Mouse (Mus musculus) heart, embryonic 14.5 days (tissue): Measurements from ENCODE around the gene Itga2b. TPM values are rescaled to one million over a fixed set of nuclear protein-coding genes. Genes with fewer than 3 reads are reported as not detected.

Source experiments
- ATAC-seq: fragments of 200-750 bp; cut with Nextera tagmentation; 2 replicates; pipeline ENCODE4 v1.8.0; 2017; ENCODE audit warnings: low read depth, moderate TSS enrichment; ENCODE audit not compliant: insufficient number of reproducible peaks, insufficient read depth, low FRiP score
- H3K27ac ChIP-seq, 2 experiments: fragments of 200-500 bp in 1 of 2; fragments of 300-500 bp in 1 of 2; sonication (generic) in 1 of 2; replicated peaks in 1 of 2; 2 replicates each; pipeline ENCODE4 v1.5.1; 2012 to 2014; ENCODE audit warnings: low read depth in 2 of 2, low read length in 2 of 2, control low read depth in 1 of 2, mild to moderate bottlenecking in 1 of 2, mixed read lengths in 1 of 2; ENCODE audit not compliant: control insufficient read depth in 1 of 2, insufficient read depth in 1 of 2
- H3K27me3 ChIP-seq: fragments of 300-500 bp; sonication (generic); 2 replicates; pipeline ENCODE4 v1.6.1; 2014; ENCODE audit warnings: mild to moderate bottlenecking, low read length, control low read depth; ENCODE audit not compliant: control insufficient read depth, insufficient read depth
- H3K36me3 ChIP-seq: fragments of 300-500 bp; sonication (generic); 2 replicates; pipeline ENCODE4 v1.6.1; 2014; ENCODE audit warnings: mild to moderate bottlenecking, control low read depth, low read length, mixed read lengths; ENCODE audit not compliant: control insufficient read depth, insufficient read depth
- H3K4me1 ChIP-seq, 2 experiments: fragments of 200-500 bp in 1 of 2; fragments of 300-500 bp in 1 of 2; sonication (generic) in 1 of 2; 2 replicates each; pipeline ENCODE4 v1.6.1; 2012 to 2014; ENCODE audit warnings: low read length in 2 of 2, control low read depth in 1 of 2, mixed read lengths in 1 of 2; ENCODE audit not compliant: control insufficient read depth in 2 of 2, insufficient read depth in 2 of 2
- H3K4me2 ChIP-seq: fragments of 300-500 bp; sonication (generic); 2 replicates; pipeline ENCODE4 v1.6.1; 2014; ENCODE audit warnings: mild to moderate bottlenecking, low read length
- H3K4me3 ChIP-seq, 2 experiments: fragments of 200-500 bp in 1 of 2; fragments of 300-500 bp in 1 of 2; sonication (generic) in 1 of 2; 2 replicates each; pipeline ENCODE4 v1.5.1; 2012 to 2014; ENCODE audit warnings: low read length in 2 of 2, mild to moderate bottlenecking in 2 of 2, control low read depth in 1 of 2, low read depth in 1 of 2, moderate library complexity in 1 of 2; ENCODE audit not compliant: control insufficient read depth in 1 of 2, insufficient read depth in 1 of 2
- H3K9ac ChIP-seq: fragments of 300-500 bp; sonication (generic); 2 replicates; pipeline ENCODE4 v1.6.1; 2014; ENCODE audit warnings: mild to moderate bottlenecking, low read length
- H3K9me3 ChIP-seq: fragments of 300-500 bp; sonication (generic); 2 replicates; pipeline ENCODE4 v1.6.1; 2016; ENCODE audit warnings: low read length, control low read depth; ENCODE audit not compliant: control insufficient read depth
- WGBS: fragments of 180-500 bp; shearing (Covaris S2); extraction: QIAGEN DNeasy Blood & Tissue Kit; methylation state at CpG from one replicate; pipeline ENCODE4 v1.1.7; 2014; 5-methylcytosine and 5-hydroxymethylcytosine counted together
- polyA plus RNA-seq: library from polyadenylated mRNA; unstranded; fragments of >200 nt; fragmentation: Nextera tagmentation; extraction: Ambion mirVana; gene quantifications from 2 replicates; pipeline ENCODE4 v1.2.1, GENCODE M21; 2014

The Itga2b gene
- polyA plus RNA-seq, 1 experiment from 2014 or later = 6.7 TPM

DNA sequence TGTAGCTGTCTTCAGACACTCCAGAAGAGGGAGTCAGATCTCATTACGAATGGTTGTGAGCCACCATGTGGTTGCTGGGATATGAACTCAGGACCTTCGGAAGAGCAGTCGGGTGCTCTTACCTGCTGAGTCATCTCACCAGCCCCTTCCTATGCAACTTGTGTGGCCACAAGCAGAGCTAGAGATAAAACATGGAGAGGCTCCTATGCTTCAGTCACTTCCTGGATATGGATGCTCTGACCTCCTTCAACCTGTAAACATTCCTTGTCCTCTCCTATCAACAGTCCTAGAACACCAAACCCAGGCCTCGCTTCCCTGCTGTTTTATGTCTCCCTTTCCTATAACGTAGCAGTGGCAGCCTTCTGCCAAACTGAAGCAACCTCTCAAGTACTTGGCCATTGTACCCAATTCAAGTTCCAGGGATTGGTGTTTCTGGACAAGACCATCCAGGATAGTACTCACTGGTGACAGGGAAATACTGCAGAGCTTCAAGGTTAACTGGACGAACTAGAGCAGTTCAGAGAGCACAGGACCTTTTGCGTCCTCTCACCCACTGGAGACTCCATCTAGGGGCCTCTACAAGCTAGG is 24.2 kb upstream of the Itga2b start:
- Histone ChIP-seq H3K9ac (no peak overlapping the region), H3K4me1 (peaks cover 10 to 16% of the 10 kb centered on the region in 2 experiments), H3K4me3 (no peak overlapping the region), H3K4me2 (no peak overlapping the region), H3K27ac (peak overlapping the region; percentile 33 to 59), H3K36me3 (peaks cover 32% of the 10 kb centered on the region), H3K27me3 (no peaks in the 10 kb centered on the region), H3K9me3 (no peaks in the 10 kb centered on the region)
- no peak for ATAC-seq
- 59% methylated on average over 7 of the region's 7 CpGs for WGBS

- Histone ChIP-seq H3K9ac (0 out of 2 replicates have a peak overlapping the region, but pooled peaks have one; percentile 25), H3K27me3 (no peaks in the 10 kb centered on the region), H3K4me3 (no peak overlapping the region), H3K4me1 (peaks cover 10 to 16% of the 10 kb centered on the region in 2 experiments), H3K27ac (peak overlapping the region; percentile 40 to 51), H3K36me3 (peaks cover 27% of the 10 kb centered on the region), H3K9me3 (no peaks in the 10 kb centered on the region), H3K4me2 (peak overlapping the region; percentile 11; the same call in 1 of the 2 replicates)
- no peak for ATAC-seq
- 33% methylated on average over 2 of the region's 2 CpGs for WGBS
These were observed 23.3 kb upstream of the Itga2b start for GRCm38 (mm10) chr11:102493241-102493640.

GRCm38 (mm10) chr11:102487901-102488300 is 18.0 kb upstream of the Itga2b start:
- Histone ChIP-seq H3K4me3 (no peak overlapping the region), H3K9ac (no peak overlapping the region), H3K27me3 (no peaks in the 10 kb centered on the region), H3K4me2 (no peak overlapping the region), H3K36me3 (peaks cover 38% of the 10 kb centered on the region), H3K27ac (no peak overlapping the region), H3K9me3 (no peaks in the 10 kb centered on the region), H3K4me1 (peaks cover under 1 to 1% of the 10 kb centered on the region in 2 experiments; a peak in 1 of 4 replicates)
- ATAC-seq = no peak
- 78% methylated on average over 2 of the region's 2 CpGs for WGBS

DNA sequence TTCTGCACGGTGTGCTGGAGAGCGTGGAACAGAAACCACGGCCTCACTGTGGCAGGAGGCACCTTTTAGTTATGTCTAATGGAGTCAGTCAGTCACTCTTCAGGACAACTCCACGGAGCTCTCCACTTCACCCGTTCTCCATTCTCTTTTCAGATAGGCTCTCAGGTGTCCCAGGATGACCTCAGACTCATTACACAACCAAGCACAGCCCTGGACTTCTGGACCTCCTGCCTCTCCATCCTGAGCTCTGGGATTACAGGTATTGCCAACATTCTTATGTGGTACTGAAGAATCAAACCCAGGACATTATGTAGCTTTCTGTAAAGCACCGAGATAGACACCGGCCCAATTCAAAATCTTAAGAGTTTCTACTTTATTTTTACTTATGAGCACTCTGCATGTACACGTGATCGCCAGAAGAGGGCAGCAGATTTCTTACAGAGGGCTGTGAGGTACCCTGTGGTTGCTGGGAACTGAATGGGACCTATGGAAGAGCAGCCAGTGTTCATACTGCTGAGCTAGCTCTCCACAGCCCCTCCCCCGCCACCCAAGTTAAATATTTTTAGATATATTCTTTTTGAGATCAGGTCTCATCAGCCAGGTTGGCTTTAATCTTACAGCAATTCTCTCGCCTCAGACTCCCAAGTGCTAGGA is 16.9 kb upstream of the Itga2b start:
- Histone ChIP-seq H3K27ac (no peak overlapping the region), H3K9ac (no peak overlapping the region), H3K36me3 (peaks cover 49% of the 10 kb centered on the region), H3K27me3 (no peaks in the 10 kb centered on the region), H3K9me3 (no peaks in the 10 kb centered on the region), H3K4me3 (no peak overlapping the region), H3K4me1 (no peaks in the 10 kb centered on the region), H3K4me2 (no peak overlapping the region)
- 62% methylated on average over 11 of the region's 11 CpGs for WGBS
- ATAC-seq = no peak

DNA sequence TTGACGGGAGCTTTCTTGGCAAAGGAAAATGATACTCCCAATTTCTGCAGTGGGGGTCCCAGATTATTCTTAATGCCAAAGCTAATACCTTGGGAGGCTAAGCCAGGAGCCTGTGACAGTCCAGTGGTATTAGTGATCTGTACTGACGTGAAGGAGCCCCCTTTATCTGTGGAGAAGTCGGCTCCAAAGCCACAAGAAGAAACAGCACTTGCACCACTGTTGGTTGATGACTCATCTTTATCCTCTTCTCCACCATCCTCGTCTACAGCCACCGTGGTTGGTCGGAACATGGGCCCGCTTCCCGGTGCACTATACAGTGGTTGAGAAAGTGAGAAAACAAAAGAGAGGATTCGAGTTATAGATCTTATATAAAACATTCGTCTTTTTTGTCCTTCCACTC is 11.9 kb upstream of the Itga2b start:
- no peak for ATAC-seq
- no peaks in the 10 kb centered on the region for H3K9me3 ChIP-seq
- WGBS = 92% methylated on average over 10 of the region's 10 CpGs
- no peak overlapping the region for H3K27ac ChIP-seq
- H3K4me1 ChIP-seq = no peaks in the 10 kb centered on the region
- no peaks in the 10 kb centered on the region for H3K27me3 ChIP-seq
- H3K4me3 ChIP-seq = no peak overlapping the region
- peaks cover 81% of the 10 kb centered on the region for H3K36me3 ChIP-seq
- H3K9ac ChIP-seq = no peak overlapping the region
- H3K4me2 ChIP-seq = no peak overlapping the region

- no peak overlapping the region for H3K9ac ChIP-seq
- ATAC-seq = no peak
- H3K27me3 ChIP-seq = no peaks in the 10 kb centered on the region
- no peak overlapping the region for H3K4me3 ChIP-seq
- peaks cover 72% of the 10 kb centered on the region for H3K36me3 ChIP-seq
- no peaks in the 10 kb centered on the region for H3K4me1 ChIP-seq
- WGBS = 93% methylated on average over 4 of the region's 4 CpGs
- no peak overlapping the region for H3K27ac ChIP-seq
- no peaks in the 10 kb centered on the region for H3K9me3 ChIP-seq
- no peak overlapping the region for H3K4me2 ChIP-seq
These were observed 11.0 kb upstream of the Itga2b start for GRCm38 (mm10) chr11:102480897-102481296.

GRCm38 (mm10) chr11:102480111-102480510 is 10.2 kb upstream of the Itga2b start:
- WGBS = 95% methylated on average over 15 of the region's 15 CpGs
- no peak for ATAC-seq
- no peak overlapping the region for H3K4me3 ChIP-seq
- H3K36me3 ChIP-seq = peaks cover 68% of the 10 kb centered on the region
- no peak overlapping the region for H3K9ac ChIP-seq
- no peak overlapping the region for H3K4me2 ChIP-seq
- no peak overlapping the region for H3K27ac ChIP-seq
- no peaks in the 10 kb centered on the region for H3K27me3 ChIP-seq
- H3K4me1 ChIP-seq = no peaks in the 10 kb centered on the region
- H3K9me3 ChIP-seq = no peaks in the 10 kb centered on the region
